Mouse (Mus musculus): ENCODE results near the gene A4galt. TPM values are rescaled to one million over a fixed set of nuclear protein-coding genes. Genes with fewer than 3 reads are reported as not detected.

A4galt gene
- polyA plus RNA-seq, 1 experiment: 4.2 TPM

- no peak for TF ChIP-seq CTCF (IDR thresholded peaks at IDR 0.05; ENCODE audit: borderline replicate concordance, extremely low read depth, insufficient read depth, insufficient read length)
- no peak for TF ChIP-seq POLR2A (IDR thresholded peaks at IDR 0.05; ENCODE audit: borderline replicate concordance, extremely low read depth, insufficient read depth, insufficient read length, poor library complexity, severe bottlenecking)
- no peak for DNase-seq (ENCODE audit: low read depth)
These were observed 9.5 kb downstream of the A4galt start for GRCm38 (mm10) chr15:83241961-83242680.

- no peak for DNase-seq (ENCODE audit: low read depth)
- TF ChIP-seq POLR2A (IDR thresholded peaks at IDR 0.05; ENCODE audit: borderline replicate concordance, extremely low read depth, insufficient read depth, insufficient read length, poor library complexity, severe bottlenecking) (no peak), CTCF (IDR thresholded peaks at IDR 0.05; ENCODE audit: borderline replicate concordance, extremely low read depth, insufficient read depth, insufficient read length) (no peak)
These were observed 10.1 kb downstream of the A4galt start for GRCm38 (mm10) chr15:83241497-83241896.

DNA sequence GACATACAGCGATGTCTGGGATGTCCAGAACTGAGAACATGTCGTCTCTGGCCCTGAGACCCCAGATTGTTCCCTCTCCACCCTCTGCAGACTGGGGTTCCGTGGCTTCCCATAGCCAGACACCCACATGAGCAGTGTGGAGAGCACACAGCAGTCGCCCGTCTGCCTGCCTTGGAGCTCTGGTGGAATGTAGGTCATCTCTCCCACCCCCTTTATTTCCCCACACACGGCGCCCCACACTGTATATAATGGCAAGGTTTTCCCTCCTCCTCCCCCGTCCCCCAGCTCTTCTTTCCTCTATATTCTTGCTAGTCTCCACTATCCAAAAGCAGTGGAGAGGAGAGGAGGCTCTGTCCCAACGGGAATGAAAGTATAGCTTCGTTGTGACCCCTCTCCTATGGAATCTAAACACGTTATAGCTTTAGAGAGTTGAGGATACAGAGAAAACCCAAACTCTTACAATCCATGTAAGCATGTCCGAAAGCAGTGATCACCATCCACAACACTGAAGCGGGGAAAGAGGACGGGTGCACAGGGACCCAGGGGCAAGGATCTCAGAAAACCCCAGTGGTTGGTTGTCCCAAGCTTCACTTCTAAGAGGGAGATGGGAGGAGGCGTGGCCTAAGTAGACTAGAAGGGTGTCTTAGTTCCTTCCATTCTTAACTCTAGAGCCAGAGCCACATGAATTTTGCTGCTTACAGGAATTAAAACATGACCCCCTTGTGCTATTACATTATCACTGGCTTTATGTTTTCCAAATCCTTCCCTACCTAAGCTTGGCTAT, 13.9 kb downstream of the A4galt start:
- TF ChIP-seq CTCF (IDR thresholded peaks at IDR 0.05; ENCODE audit: borderline replicate concordance, extremely low read depth, insufficient read depth, insufficient read length): no peak
- no peak for TF ChIP-seq POLR2A (IDR thresholded peaks at IDR 0.05; ENCODE audit: borderline replicate concordance, extremely low read depth, insufficient read depth, insufficient read length, poor library complexity, severe bottlenecking)
- DNase-seq (ENCODE audit: low read depth): no peak

DNA sequence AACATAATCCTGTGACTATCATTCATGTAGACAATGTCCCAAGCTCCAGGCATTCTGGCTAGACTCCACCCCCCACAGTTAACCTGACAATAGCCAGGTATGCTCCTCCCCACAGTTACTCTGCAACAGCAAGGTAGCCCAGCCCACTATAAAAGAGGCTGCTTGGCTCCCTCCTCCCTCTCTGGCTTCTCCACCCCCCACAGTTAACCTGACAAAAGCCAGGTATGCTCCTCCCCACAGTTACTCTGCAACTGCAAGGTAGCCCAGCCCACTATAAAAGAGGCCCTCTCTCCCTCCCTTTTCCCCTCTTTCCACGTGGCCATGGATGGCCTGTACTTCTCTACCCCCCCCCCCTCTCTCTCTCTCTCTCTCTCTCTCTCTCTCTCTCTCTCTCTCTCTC, 14.8 kb downstream of the A4galt start:
- TF ChIP-seq CTCF (IDR thresholded peaks at IDR 0.05; ENCODE audit: borderline replicate concordance, extremely low read depth, insufficient read depth, insufficient read length) (no peak), POLR2A (IDR thresholded peaks at IDR 0.05; ENCODE audit: borderline replicate concordance, extremely low read depth, insufficient read depth, insufficient read length, poor library complexity, severe bottlenecking) (no peak)
- DNase-seq (ENCODE audit: low read depth): no peak

- TF ChIP-seq POLR2A (IDR thresholded peaks at IDR 0.05; ENCODE audit: borderline replicate concordance, extremely low read depth, insufficient read depth, insufficient read length, poor library complexity, severe bottlenecking) (no peak), CTCF (IDR thresholded peaks at IDR 0.05; ENCODE audit: borderline replicate concordance, extremely low read depth, insufficient read depth, insufficient read length) (no peak)
- peak; percentile 81 for DNase-seq (ENCODE audit: low read depth)
These were observed 18.2 kb downstream of the A4galt start for GRCm38 (mm10) chr15:83233219-83233992.

DNA sequence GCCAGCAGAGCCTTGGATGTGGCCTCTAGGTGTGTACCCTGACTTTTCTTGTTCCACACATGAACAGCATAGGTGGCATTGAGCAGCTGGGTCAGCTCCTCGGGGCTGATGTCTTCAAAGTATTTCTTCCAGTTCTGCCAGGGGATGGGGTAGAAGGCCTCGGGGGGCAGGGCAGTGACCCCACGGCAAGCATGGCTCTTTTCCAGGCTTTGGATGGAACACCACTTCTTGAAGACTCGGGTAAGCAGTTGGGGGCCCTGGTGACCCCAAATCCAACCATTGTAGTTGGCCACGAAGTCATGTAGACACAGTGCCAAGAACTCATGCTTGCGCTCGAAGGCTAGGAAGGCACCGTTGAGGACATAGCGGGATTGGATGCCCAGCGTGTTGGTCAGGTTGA, 24.0 kb downstream of the A4galt start:
- TF ChIP-seq POLR2A (IDR thresholded peaks at IDR 0.05; ENCODE audit: borderline replicate concordance, extremely low read depth, insufficient read depth, insufficient read length, poor library complexity, severe bottlenecking) (no peak), CTCF (IDR thresholded peaks at IDR 0.05; ENCODE audit: borderline replicate concordance, extremely low read depth, insufficient read depth, insufficient read length) (no peak)
- no peak for DNase-seq (ENCODE audit: low read depth)

- TF ChIP-seq POLR2A (IDR thresholded peaks at IDR 0.05; ENCODE audit: borderline replicate concordance, extremely low read depth, insufficient read depth, insufficient read length, poor library complexity, severe bottlenecking) (no peak), CTCF (IDR thresholded peaks at IDR 0.05; ENCODE audit: borderline replicate concordance, extremely low read depth, insufficient read depth, insufficient read length) (no peak)
- DNase-seq (ENCODE audit: low read depth): no peak
These were observed 24.7 kb downstream of the A4galt start for GRCm38 (mm10) chr15:83226871-83227270.

DNA sequence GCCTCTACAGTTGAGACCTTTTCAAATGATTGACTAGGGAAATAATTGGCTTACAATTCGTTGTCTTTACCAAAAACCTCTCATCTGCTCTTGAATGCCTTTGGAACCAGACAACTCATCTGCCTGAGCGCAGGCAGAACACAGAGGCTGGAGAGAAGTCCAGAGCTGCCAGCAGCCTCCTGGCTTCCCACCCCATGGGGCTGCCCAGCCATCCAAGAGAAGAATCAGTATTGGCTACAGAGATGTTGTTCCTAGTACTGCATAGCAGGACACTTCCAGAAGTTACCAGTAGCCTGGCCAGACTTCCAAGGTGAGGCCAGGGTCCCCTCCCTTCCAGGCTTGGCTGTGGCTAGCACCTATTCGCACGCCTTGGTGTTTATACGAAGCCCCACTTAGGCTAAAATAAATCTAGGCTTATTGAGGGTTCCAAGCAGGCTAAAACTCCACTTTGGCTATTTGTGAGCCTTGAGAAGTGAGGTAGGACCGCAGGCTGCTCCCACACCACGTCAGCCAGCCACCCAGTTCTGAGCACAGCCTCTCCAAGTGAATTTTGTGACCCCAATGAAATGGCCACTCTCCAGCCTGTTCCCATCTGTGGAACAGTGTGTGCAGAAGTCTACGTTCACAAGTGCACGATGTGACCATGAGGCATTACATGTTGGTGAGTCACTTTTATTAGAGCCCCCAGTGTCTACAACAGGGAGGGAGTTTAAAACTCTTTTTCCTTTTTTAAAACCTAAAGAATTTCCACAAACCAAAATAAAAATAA, 25.3 kb downstream of the A4galt start:
- DNase-seq (ENCODE audit: low read depth): no peak
- TF ChIP-seq CTCF (IDR thresholded peaks at IDR 0.05; ENCODE audit: borderline replicate concordance, extremely low read depth, insufficient read depth, insufficient read length) (no peak), POLR2A (IDR thresholded peaks at IDR 0.05; ENCODE audit: borderline replicate concordance, extremely low read depth, insufficient read depth, insufficient read length, poor library complexity, severe bottlenecking) (no peak)

- TF ChIP-seq CTCF (IDR thresholded peaks at IDR 0.05; ENCODE audit: borderline replicate concordance, extremely low read depth, insufficient read depth, insufficient read length) (no peak), POLR2A (IDR thresholded peaks at IDR 0.05; ENCODE audit: borderline replicate concordance, extremely low read depth, insufficient read depth, insufficient read length, poor library complexity, severe bottlenecking) (no peak)
These were observed 27.3 kb downstream of the A4galt start for GRCm38 (mm10) chr15:83224136-83224766.

More at GRCm38 (mm10) chr15:83224136-83224766, 27.3 kb downstream of the A4galt start:
- DNase-seq (ENCODE audit: low read depth): peak; percentile 42

All from brain, embryonic 14.5 days (tissue).